Mouse (Mus musculus) liver, embryonic 14.5 days (tissue): Measurements from ENCODE around the gene Stx8.

Experiments used
- CTCF ChIP-seq: IDR thresholded peaks from 2 replicates; pipeline ENCODE4 v1.5.1; 2016; ENCODE audit warnings: antibody characterized with exemption, low read depth, control low read depth
- EP300 ChIP-seq: IDR thresholded peaks from 2 replicates; pipeline ENCODE4 v1.6.1; 2016; ENCODE audit warnings: antibody characterized with exemption, low read depth

DNA sequence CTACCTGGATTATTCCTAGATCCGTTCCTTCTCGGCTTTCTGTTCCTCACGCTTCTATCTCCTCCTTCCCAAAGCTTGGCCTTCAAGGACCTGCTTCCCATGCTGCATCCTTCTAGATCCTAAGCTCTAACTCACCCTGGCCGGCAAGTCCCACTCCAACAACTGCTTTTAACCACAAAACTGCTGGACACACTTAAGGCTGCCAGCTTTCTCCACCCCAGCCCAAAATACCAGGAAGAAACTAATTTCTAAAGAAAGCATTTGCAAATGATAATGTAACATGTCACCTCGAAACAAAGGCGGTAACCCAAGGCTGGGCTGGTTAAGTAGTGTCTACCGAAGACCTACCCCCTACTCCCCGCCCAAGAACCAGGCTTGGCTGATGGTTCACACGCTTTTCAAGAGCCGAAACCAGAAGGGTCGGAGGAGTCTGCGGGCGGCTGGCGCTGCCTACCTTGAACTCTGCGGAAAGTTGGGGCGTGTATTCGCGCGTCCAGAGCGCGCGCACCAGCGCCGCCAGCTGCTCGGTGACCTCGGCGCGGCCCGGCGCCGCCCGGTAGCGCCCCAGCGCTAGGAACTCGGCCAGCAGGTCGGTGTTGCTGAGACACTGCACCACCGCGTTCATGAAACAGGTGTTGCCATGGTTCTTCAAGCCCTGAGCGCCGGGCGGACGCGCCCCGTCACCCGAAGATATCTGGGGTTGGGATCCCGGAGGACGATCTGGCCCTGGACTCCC is 44.7 kb upstream of the Stx8 start:
- TF ChIP-seq CTCF: no peak
- TF ChIP-seq EP300: no peak
